ENCODE assay signal across 9 mouse cellular contexts in genomic region chr2:116101221-116101620, GRCm38 (mm10). TPM values are rescaled to one million over a fixed set of nuclear protein-coding genes. Genes with fewer than 3 reads are reported as not detected.
DNase-seq lines count a peak whose midpoint lies in the region; ATAC-seq and TF ChIP-seq lines count a peak whose summit lies in the region.
"Had no signal": no experiment of that assay in that cellular context is flagged by ENCODE, and none has a peak within 500 bp of the region (broad histone marks: within the 10 kb centered on the region; RNA-seq: fewer than 3 reads in every experiment).

No protein-coding gene starts in this region.

- H3K27me3 ChIP-seq in midbrain, embryonic 10.5 days (ENCODE audit: low read depth, poor library complexity, severe bottlenecking), result no peaks in the 10 kb centered on the region
- H3K27me3 ChIP-seq in midbrain, embryonic 16.5 days (ENCODE audit: control insufficient read depth, insufficient read depth, low read depth, low read length), result no peaks in the 10 kb centered on the region
- H3K27me3 ChIP-seq in thymus, adult 2 months (ENCODE audit: control insufficient read depth, insufficient read depth, low read length), result no peaks in the 10 kb centered on the region
- H3K27me3 ChIP-seq: midbrain, embryonic 12.5 days had no signal

- TF ChIP-seq POLR2A in thymus, adult 2 months (IDR thresholded peaks at IDR 0.05; ENCODE audit: control insufficient read depth, extremely low read depth, insufficient read depth, low read length, poor library complexity), result no peak

- no peak for ATAC-seq in midbrain, embryonic 16.5 days

- no peaks in the 10 kb centered on the region for H3K36me3 ChIP-seq in midbrain, embryonic 10.5 days
- H3K36me3 ChIP-seq in midbrain, embryonic 16.5 days (ENCODE audit: control insufficient read depth, insufficient read depth, low read length), result no peaks in the 10 kb centered on the region
- H3K36me3 ChIP-seq in thymus, adult 2 months (ENCODE audit: control insufficient read depth, insufficient read depth, low read length), result no peaks in the 10 kb centered on the region
- H3K36me3 ChIP-seq: midbrain, embryonic 12.5 days had no signal

- no peak overlapping the region for H3K27ac ChIP-seq in midbrain, embryonic 10.5 days (replicated peaks)
- H3K27ac ChIP-seq in midbrain, embryonic 16.5 days (ENCODE audit: low read length), result no peak overlapping the region
- no peak overlapping the region for H3K27ac ChIP-seq in thymus, adult 2 months (ENCODE audit: control insufficient read depth, insufficient read depth, low read length)
- H3K27ac ChIP-seq: midbrain, embryonic 12.5 days had no signal

- H3K9me3 ChIP-seq in midbrain, embryonic 10.5 days (replicated peaks), result no peaks in the 10 kb centered on the region
- H3K9me3 ChIP-seq in midbrain, embryonic 16.5 days (replicated peaks; ENCODE audit: control insufficient read depth, low read length, poor library complexity, severe bottlenecking), result no peaks in the 10 kb centered on the region
- H3K9me3 ChIP-seq: midbrain, embryonic 12.5 days had no signal

- H3K4me3 ChIP-seq in midbrain, embryonic 10.5 days, result no peak overlapping the region
- no peak overlapping the region for H3K4me3 ChIP-seq in midbrain, embryonic 16.5 days (ENCODE audit: low read depth, low read length)
- no peak overlapping the region for H3K4me3 ChIP-seq in thymus, adult 2 months (ENCODE audit: control insufficient read depth, insufficient read depth, low read length)
- H3K4me3 ChIP-seq: midbrain, embryonic 12.5 days had no signal

- H3K9ac ChIP-seq in midbrain, embryonic 16.5 days (ENCODE audit: low read depth, low read length), result no peak overlapping the region
- H3K9ac ChIP-seq: midbrain, embryonic 12.5 days had no signal

- H3K4me2 ChIP-seq in midbrain, embryonic 16.5 days (ENCODE audit: low read length), result no peak overlapping the region
- H3K4me2 ChIP-seq: midbrain, embryonic 12.5 days had no signal

- peak; percentile 8 to 34 for DNase-seq in cerebellum, postnatal 25 days
- DNase-seq in cerebellum, adult 9-11 months, result no peak
- DNase-seq in midbrain, embryonic 10.5 days (ENCODE audit: low spot score), result peak; percentile 44
- DNase-seq in adrenal gland, postnatal 14 days, result peak; percentile 87
- DNase-seq in heart, postnatal 14 days, result peak; percentile 46 to 71
- DNase-seq in lung, postnatal 14 days, result peak; percentile 64
- DNase-seq in thymus, adult 2 months, result peak; percentile 22

- TF ChIP-seq CTCF in thymus, adult 2 months (IDR thresholded peaks at IDR 0.05; ENCODE audit: borderline replicate concordance, control insufficient read depth, extremely low read depth, insufficient read depth, low read length, poor library complexity), result no peak

- intact Hi-C loops in heart, postnatal 14 days (cut with DNase I), result loop anchor here (5.0 to 10.0 kb wide), 3 partner anchors 584 to 1666 kb away; no protein-coding TSS in a partner anchor

- H3K4me1 ChIP-seq in midbrain, embryonic 10.5 days, result peaks cover 13% of the 10 kb centered on the region
- H3K4me1 ChIP-seq in midbrain, embryonic 16.5 days (ENCODE audit: control insufficient read depth, insufficient read depth, low read length), result no peaks in the 10 kb centered on the region
- H3K4me1 ChIP-seq in thymus, adult 2 months (replicated peaks; ENCODE audit: control insufficient read depth, insufficient read depth, low read length), result no peaks in the 10 kb centered on the region

RNA-seq across cellular contexts. Expression of gene Meis2, which starts 35.6 kb away (rescaled TPM):
- 34.4 and 44.0 TPM in 2 replicates for polyA plus RNA-seq in midbrain, embryonic 10.5 days (2016; fragmentation: Nextera tagmentation; extraction: Ambion mirVana)
- polyA plus RNA-seq in midbrain, embryonic 16.5 days (2015; fragmentation: Nextera tagmentation; extraction: Ambion mirVana), result 62.5 and 70.2 TPM in 2 replicates
- 150 and 159 TPM in 2 replicates for total RNA-seq in adrenal gland, postnatal 14 days (2021)
- 10 to 100 TPM; 19.9 to 21.3 TPM for total RNA-seq in heart, postnatal 14 days (2021)
- polyA plus RNA-seq in thymus, adult 2 months (2012; rRNA removed), result 8.8 and 10.5 TPM in 2 replicates
